Mouse (Mus musculus) kidney, postnatal 25 days (tissue): ENCODE data around the gene Tmbim6.
"Not testable (repeated sequence)": the region's sequence is repeated elsewhere in the genome, so short reads cannot be mapped to it uniquely, and the experiment has no call there.

ENCODE experiments used
- DNase-seq, 2 experiments: peaks; one replicate each; pipeline ENCODE4 v3.0.0; 2021; ENCODE audit warnings: mixed read lengths in 2 of 2

Tmbim6 gene

DNA sequence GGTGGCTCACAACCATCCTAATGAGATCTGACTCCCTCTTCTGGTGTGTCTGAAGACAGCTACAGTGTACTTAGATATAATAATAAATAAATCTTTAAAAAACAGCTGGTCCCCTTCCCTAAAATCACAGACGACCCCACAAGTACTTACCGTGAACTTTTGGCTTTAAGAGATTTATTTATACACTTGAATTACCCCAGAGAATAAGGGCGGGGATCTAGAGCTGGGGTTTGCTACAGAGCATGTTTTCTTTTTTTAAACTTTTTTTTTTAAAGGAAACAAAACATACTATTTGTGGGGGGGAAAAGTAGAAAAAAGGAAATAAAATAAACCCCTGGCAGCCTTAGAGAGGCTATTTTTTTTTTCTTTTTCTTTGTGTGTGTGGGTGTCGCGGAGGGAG, 27.4 kb downstream of the Tmbim6 start:
- no peak for DNase-seq

DNA sequence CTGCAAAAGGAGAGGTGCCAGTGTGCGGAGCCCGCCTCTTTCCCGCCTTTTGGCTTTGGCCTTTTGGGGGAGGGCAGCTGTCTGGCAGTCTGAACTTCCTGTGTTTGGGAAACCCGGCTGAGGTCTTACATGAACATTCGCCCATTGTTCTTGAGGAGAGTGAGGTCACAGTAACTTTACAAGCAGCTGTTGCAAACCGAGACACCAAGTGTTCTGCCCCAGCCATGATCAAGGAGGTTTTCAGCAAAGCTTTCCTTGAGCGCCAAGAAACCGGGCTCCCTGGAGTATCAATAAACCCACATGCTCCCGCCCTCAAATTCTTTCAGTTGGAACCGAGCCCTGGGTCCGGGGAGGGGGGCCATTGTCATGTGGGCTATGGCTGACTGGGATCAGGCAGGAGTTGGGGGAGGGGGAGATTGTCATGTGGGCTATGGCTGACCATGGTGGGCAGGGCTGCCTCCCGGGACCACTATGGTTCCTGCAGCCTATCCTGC, 27.9 kb downstream of the Tmbim6 start:
- DNase-seq = peak; percentile 61 to 86

DNA sequence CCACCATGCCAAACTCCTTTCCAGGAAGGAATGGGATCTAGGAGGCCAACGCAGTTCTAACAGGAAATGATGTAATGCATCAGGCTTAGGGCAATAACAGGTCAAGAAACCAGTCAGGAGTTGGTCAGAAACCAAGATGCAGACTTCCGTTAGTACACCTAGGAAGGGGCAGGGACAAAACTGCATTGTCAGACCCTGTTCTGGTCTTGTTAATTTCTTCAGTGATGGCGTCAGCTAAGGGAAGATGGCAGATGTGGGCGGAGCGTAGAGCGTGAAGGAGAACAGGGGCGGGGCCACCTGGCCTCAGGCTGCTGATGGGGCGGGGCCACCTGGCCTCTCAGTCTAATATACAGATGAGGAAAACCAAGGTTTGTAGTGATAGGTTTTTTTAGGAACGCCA, 28.5 kb downstream of the Tmbim6 start:
- no peak for DNase-seq

DNA sequence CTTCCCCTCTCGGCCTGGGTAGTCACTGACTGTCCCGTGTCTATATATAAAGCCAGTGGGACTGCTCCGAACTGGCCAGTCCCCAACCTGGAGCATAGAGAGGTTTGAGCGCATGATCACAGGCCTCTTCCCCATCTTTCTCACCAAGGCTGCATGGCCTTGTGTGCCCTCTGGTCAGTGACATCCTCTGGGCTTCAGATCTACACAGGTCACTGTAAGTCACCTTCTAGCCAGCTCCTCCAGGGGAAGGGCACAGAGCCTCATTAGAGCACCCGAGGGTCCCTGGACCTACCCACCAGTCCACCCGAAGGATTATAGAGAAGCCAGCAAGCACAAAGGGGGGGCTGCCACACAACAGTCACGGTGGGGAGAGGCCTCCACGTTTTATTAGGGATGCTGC, 29.0 kb downstream of the Tmbim6 start:
- DNase-seq = no peak

DNA sequence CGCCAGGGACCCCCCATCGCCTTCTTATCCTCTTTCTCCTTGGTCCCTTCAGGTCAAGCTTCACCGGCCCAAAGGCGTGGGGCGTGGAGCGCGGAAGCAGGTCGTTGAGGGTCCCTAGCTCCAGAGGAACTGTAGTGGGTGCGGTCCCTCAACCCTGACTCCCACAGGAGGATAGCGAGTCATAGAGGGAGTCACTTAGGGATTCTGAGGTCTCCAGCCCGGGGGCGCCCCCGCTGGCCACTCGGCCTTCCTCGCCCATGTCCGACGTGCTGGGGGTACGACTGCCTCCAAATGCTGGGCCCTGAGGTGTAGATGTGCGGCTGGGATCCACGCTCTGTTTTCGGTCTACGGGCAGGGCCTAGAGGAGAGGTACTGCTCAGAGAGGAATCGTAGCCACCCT, 29.9 kb downstream of the Tmbim6 start:
- DNase-seq = no peak

DNA sequence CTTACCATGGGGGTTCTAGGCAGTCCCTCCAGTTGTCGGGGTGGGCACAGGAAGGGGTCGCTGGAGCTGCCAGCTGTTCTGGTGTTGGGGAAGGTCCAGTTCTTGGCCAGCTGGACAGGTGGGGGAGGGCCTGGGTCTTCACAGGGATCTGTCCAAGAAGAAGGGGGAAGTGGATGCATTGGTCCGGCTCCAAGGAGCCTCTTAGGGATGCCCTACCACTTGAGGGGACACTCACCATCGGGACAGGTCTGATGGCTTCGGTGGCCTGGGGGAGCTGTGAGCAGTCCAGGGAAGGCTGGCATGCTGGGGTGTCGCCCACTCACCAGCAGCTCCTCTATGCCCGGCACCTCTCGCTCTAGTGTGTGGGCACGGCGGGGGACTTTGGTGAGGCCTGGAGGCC, 30.4 kb downstream of the Tmbim6 start:
- DNase-seq = no peak

DNA sequence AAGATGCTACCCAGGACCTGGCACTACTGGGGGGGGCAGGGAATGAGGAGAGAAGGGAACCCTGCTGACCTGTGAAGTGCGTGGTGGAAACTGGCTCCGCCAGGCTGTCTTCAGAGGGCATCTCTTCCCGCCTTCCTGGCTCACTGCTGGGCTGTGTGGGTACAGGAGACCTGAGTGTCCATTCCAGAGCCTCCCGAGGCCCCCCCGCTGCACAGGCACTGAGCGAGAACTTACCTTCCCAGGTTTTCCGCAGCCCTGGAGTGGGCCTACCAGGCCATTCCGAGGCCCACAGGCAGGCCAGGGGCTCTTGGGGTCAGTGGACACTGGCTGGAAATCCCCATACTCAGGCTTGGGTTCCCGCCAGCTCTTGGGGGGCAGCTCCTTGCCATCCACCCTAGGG, 31.2 kb downstream of the Tmbim6 start:
- no peak for DNase-seq

DNA sequence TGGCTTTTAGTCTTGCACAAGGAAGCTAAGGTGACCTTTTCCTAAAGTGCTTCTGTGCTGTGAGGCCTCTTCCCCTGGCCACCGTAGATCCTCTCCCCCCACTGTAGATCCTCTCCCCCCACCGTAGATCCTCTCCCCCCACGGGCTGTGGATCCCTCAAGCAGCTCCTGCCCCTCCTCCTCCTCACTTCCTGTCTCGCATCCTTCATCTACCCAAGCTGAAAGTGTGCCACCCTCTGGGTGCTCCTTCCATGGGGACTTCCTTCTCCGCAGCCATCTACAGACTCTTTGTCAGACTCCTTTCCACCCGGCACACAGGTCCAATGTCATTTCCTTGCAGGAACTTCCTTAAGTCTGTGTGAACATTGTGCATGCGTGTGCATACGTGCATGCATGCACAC, 37.7 kb downstream of the Tmbim6 start:
- DNase-seq = no peak

DNA sequence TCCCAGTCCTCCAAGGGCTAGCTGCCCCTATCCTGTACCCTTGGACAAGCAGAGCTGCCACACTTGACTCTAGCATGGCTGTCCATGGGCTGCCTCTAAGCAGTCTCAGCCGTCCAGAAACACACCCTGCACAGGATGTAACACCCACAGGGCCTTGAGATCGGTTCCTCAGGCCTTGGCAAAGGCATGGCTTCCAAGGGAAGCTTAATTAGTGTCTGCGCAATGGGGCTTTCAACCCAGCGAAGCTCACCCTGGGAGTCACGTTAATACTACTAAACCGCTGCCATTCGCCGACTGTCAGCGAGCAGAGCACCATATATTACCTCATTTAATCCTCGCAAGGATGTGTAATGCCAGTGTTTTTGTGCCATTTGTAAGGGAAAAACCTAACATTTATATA, 38.4 kb downstream of the Tmbim6 start:
- no peak for DNase-seq

DNA sequence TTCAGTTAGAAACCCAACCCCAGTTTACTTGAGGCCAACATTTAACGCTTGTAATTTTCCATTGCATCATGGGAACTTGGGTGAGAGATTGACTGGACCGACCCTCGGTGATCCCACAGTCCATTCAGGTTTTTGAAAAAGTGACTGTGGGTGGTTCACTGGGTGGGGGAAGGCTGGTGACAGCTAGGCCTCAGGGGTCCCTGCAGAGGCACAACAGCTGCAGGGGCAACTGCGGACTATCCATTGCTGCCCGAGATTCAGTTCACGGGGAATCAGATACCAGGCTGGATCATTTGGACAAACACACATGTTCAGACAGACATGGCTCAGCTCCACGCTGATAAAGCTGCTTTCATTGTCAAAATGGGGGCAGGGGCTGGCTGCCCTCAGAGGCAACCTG, 38.8 kb downstream of the Tmbim6 start:
- no peak for DNase-seq

DNA sequence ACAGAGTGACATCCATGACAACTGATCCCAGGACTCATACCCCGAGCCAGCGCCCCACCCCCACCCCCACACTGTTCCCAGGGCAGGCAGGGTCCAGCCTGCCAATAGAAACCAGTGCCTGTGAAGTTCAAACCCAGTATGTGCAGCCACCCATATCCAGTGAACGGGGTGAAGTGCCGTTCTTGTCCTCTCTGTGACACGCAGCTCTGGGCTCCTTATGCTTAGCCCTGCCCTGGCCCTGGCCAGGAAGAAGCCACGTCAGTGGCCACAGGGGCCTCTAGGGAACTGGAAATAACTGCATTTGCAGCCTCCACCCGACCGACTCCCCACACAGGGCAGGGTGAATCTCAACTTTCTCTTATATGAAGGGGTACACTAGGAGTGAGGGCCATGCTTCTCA, 39.3 kb downstream of the Tmbim6 start:
- DNase-seq = peak in 1 of 2 experiments; percentile 67

DNA sequence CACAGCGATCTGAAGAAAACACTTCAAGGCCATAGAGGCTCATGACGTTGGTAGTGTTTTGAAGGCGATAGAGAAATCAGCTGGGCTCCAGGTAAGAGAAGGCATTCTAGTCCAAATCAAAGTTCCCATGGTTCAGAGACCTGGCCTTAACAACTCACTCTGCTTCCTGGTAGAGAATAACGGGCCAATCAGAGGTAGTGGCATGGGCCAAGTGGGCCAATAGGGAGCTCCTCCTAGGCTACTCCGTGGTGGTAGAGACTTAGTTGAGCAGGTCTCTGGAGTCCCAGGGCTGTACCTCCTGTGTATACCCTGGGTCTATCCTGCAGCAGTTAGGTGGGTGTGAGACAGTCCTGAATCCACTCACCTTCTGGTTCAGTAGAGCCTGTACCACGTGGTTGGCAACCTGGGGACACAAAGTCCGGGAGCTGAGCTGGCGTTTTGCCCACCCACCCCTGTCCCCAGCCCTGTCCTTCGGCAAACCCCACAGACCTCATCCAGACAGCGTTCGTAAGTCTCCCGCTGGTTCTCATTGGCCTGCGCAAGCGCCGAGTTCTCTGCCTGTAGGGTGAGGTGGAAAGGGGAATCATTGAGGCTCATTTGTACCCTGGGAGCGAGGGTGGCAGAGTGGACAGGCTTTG, 40.5 kb downstream of the Tmbim6 start:
- DNase-seq = peak; percentile 42 to 70

DNA sequence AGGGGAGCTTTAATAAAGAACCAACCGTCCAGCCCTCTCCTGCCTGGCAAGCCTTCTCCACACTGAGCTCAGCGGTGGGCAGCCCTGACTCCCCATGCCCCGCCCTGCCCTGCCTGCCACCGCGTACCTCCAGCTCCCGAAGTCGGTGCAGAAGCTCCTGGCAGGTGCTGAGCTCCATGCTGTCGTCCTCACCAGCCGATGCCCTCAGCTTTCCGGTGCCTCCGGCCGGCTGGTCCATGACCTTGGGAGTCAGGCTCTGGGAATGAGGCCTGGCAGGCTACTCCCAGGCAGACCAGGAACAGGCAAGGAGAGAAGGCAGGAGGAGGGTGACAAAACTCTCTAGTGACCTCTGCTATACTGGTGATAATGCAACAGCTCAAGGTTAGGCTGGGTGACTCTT, 41.2 kb downstream of the Tmbim6 start:
- no peak for DNase-seq

DNA sequence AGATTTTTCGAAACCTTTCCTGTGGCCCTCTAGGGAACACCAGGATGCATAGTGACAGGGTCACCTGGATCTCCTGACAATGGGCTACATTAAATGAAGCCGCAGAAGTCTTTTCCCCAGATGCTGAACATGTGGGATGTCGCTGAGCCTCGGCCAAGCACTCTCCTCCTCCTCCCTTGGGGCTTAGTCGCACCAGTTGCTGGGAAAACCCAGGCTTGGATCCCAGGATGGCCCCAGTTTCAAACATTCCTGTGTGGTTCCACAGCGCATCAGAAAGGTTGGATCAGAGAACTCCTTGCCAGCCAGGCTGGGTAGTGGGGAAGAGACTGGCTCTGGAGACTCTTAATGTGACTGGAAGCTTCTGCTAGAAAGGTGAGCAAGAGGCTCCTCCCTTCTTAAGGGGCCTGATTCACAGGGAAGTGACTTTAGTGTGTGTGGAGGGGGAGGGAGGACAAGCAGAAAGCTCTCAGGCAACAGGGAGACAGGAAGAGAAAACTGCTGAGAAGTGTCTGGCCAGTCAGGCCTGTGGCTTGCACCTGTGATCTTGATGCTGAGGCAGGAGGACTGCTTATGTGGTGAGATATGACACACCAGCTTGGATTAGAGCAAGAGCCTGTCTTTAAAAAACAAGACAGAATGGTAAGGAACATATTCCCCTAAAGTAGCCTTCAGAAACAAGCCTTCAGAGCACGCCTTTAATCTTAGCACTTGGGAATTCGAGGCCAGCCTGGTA, 46.5 kb downstream of the Tmbim6 start:
- DNase-seq = no peak

DNA sequence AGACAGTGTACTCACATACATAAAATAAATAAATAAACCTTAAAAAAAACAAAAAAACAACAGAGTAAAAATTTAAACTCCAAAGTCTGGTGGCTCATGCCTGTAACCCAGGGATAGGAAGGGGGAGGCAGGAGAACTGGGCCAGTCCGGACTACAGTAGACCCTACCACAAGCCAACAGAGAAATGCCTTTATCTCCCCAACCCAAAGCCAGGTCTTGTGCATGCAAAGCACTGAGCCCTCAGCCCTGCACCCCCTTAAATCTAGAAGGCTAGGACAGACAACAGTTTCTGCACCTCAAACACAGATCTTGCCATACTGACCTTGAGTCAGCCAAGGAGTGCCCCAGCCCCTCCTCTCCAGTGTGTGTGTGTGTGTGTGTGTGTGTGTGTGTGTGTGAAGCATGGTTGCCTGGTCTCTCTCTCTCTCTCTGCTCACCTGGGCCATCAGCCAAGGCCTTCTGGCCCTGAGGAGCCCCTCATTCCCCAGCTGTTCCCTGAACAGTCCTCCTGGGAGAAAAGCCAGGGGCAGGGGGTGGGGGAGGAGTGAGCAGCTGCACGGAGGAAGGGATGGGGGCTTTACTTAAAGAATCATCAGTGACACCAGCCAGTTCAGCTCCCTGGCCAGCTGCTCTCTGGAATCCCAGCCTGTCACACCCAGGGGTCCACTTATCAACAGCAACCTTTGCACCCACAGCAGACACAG, 47.6 kb downstream of the Tmbim6 start:
- no peak for DNase-seq

DNA sequence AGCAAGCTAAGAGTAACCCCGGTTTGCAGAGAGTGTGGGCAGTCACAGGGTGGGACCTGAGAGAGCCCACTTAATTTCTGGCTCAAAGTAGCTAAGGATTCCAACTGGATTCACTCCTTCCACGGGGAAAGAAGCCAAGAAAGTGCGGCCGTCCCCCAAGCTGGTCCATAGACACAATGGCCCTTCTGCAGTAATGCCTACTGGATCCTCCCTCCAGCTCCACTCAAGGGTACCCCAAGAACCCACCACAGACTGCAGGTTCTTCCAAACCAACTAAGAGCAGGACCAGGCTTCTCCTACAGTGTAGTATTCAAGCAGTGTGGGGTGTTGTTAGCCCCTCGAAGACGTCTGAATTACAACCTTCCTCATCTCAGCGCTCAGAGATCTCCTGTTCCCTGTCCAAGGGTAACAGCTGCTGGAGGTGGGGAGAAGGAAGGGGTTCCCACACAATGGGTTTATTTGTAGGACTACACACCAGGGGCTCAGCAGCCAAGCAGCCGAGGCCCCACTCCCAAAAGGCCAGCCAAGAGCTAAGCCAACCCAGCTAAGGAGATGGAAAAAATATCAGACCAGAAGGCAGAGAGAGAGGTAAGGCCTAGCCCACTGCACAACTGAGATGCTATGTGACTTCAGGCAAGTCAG, 48.3 kb downstream of the Tmbim6 start:
- no peak for DNase-seq

DNA sequence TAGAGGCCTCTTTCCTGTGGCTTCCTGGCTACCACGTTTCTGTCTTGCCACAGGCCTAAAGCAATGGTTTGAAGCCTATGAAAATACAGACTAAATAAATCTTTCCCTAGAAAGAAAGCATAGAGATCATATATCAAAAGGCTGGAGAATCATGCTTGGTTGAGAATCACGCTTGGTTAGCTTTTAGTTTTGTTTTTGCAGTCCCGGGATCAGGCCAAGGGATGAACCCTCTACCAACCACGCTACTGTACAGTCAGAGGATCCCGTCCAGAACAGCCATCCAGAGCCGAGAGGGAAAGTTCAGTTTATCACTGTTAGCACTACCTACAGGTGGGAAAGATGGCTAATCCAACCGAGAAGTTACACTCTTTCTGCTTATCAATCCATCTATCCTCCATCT, 49.7 kb downstream of the Tmbim6 start:
- no peak for DNase-seq

DNA sequence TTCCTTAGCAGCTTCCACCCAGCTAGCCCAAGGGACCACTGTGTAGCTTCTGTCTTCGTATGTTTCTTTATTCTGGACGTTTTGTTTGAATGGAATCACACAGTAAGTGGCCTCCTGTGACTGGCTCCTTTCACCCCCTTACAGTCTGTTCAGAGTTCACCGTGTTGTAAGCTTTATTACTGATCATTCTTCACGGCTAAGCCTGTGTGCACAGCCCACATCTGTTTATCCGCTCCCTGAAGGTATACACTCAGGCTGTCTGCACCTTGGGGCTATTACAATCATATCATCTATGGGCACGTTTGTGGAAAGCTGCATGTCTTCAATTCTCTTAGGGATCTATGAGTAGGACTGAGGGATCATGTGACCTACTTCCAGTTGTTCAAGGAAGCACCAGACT, 52.9 kb downstream of the Tmbim6 start:
- DNase-seq = no peak

DNA sequence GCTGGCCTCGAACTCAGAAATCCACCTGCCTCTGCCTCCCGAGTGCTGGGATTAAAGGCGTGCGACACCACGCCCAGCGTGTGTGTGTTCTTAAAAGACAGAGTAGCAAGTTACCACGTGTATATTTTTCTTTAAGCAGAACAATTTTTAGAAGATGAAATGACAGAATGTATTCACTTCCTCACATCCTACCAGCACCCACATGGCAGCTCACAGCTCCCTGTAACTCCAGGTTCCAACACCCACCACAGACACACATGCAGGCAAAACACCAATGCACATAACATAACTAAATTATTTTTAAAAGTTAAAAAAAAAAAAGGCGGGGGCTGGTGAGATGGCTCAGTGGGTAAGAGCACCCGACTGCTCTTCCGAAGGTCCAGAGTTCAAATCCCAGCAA, 53.5 kb downstream of the Tmbim6 start:
- not testable (repeated sequence) for DNase-seq

DNA sequence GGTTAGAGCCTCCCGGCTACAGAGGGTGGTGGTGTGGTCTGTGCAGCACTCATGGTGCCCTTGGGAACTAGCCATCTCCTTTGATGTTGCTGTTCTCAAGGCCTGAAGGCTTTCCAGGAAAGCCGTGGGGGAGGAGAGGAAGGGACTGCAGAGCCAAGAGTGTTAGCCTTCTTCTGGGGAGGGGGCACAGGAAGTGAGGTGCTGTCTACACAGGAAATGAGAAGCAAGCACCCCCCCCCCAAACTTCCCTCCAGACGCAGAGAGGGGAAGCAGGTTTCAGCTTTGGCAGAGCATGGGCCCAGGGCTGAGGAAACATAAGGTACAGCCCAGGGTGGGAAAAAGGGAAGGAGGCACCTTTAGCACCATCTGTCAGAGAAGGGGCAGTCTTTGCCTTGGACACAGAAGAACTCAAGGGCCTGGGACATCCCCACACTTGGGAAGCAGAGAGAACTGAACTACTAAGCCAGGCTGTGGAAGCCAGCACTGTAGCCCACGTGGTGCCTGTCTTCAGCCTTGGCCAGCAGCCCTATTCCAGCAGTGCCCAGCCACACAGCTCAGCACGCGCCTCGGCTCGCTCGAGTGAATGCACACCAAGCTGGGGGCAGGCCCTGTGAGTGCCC, 56.6 kb downstream of the Tmbim6 start:
- peak; percentile 55 to 69 for DNase-seq

DNA sequence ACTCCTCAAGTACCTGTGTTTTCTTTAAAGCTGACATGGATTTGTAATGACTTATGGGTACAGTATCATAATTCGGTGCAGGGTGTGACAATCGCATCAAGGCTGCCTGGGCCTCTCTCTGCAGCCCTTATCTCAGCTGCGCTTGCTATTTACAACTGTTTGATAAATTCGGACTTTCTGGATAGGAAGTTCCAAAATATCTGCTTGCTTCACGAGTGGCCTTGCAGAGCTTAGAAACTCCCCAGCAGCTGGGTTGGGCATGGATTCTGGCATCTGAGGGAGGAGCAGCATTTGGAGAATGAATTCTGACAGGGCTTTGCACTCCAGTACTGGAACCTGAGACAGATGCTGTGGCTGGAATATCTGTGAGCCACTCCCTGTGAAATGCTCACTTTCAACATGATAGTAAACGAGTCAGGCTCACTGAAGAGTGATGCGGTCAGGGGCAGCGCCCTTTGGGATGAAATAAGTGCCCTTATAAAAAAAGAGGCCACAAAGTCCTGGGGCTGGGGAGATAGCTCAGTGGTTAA, 57.1 kb downstream of the Tmbim6 start:
- no peak for DNase-seq

DNA sequence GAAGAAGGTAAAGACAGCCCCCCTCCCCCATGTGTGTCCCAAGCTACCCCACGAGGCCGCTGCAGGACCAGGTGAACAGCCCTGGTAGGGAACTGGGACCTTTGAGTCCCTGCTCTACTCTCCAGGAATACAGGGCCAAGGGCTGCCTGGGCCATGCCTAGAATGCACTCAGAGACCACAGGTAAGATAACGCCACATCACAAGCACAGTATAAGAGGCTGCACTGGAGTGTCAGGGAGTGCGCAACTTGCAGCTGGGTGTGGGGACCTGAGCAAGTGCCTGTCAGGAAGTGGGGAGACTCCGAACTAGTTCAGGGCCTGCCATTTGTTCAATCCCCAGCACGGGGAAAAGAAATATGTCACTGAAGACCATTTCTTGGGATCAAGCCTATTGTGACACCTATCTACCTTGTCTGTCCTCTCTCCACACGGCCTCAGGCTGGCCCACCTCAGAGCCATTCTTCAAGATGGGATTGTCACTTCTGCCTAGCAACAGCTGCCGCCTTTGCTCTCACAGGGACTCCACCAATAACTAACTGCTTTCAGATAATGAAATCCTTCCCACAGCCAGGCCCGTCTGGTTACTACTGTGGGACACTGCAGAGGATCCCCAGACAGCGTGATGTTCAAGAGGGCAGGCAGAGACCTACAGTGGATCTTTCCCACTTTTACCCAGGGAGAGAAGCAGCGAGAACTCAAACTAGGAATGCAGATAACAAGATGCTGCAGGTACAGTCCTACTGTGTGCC, 60.6 kb downstream of the Tmbim6 start:
- DNase-seq = no peak
